Mouse (Mus musculus) forebrain, embryonic 12.5 days (tissue): ENCODE data around the gene Nampt. TPM values are rescaled to one million over a fixed set of nuclear protein-coding genes. Genes with fewer than 3 reads are reported as not detected.

Experiments used
- ATAC-seq: fragments of 200-750 bp; cut with Nextera tagmentation; 2 replicates; pipeline ENCODE4 v1.8.0; 2017; ENCODE audit warnings: moderate TSS enrichment; ENCODE audit not compliant: low FRiP score
- H3K27ac ChIP-seq: fragments of 300-500 bp; sonication (generic); 2 replicates; pipeline ENCODE4 v1.5.1; 2016; ENCODE audit warnings: mild to moderate bottlenecking
- H3K27me3 ChIP-seq: fragments of 300-500 bp; sonication (generic); 2 replicates; pipeline ENCODE4 v1.6.1; 2016; ENCODE audit warnings: mild to moderate bottlenecking
- H3K36me3 ChIP-seq: fragments of 300-500 bp; sonication (generic); replicated peaks from 2 replicates; pipeline ENCODE4 v1.6.1; 2016; ENCODE audit warnings: mild to moderate bottlenecking
- H3K4me1 ChIP-seq: fragments of 300-500 bp; sonication (generic); 2 replicates; pipeline ENCODE4 v1.6.1; 2016
- H3K4me2 ChIP-seq: fragments of 300-500 bp; sonication (generic); 2 replicates; pipeline ENCODE4 v1.6.1; 2016; ENCODE audit warnings: mild to moderate bottlenecking, moderate library complexity
- H3K4me3 ChIP-seq: fragments of 300-500 bp; sonication (generic); replicated peaks from 2 replicates; pipeline ENCODE4 v1.5.1; 2016; ENCODE audit warnings: mild to moderate bottlenecking
- H3K9ac ChIP-seq: fragments of 300-500 bp; sonication (generic); 2 replicates; pipeline ENCODE4 v1.6.1; 2016; ENCODE audit warnings: mild to moderate bottlenecking
- H3K9me3 ChIP-seq: fragments of 300-500 bp; sonication (generic); 2 replicates; pipeline ENCODE4 v1.6.1; 2016
- WGBS: fragments of 180-500 bp; shearing (Covaris S2); methylation state at CpG from one replicate; pipeline ENCODE4 v1.1.7; 2016; 5-methylcytosine and 5-hydroxymethylcytosine counted together
- polyA plus RNA-seq: library from polyadenylated mRNA; unstranded; fragments of >200 nt; fragmentation: Nextera tagmentation; extraction: Ambion mirVana; gene quantifications from 2 replicates; pipeline ENCODE4 v1.2.1, GENCODE M21; 2016

Nampt gene
- polyA plus RNA-seq, result 31.1 and 34.3 TPM in 2 replicates

- Histone ChIP-seq H3K4me2 (peak within 1 kb of the TSS; percentile 74), H3K9ac (peak within 1 kb of the TSS; percentile 84), H3K27ac (peak within 1 kb of the TSS; percentile 96), H3K4me1 (peaks cover 10% of the 10 kb centered on the region), H3K27me3 (no peaks in the 10 kb centered on the region), H3K4me3 (peak within 1 kb of the TSS; percentile 81), H3K9me3 (no peaks in the 10 kb centered on the region), H3K36me3 (peaks cover 6% of the 10 kb centered on the region; the same call in 1 of the 2 replicates)
- ATAC-seq, result no peak; the same call in 1 of the 2 replicates
- 6% methylated on average over 5 of the region's 5 CpGs for WGBS
These were observed at the start of gene Nampt for GRCm38 (mm10) chr12:32819416-32819815. Gene Nampt (plus strand): TSS chr12:32819545.

- ATAC-seq, result no peak
- 83% methylated on average over 4 of the region's 4 CpGs for WGBS
- Histone ChIP-seq H3K9me3 (no peaks in the 10 kb centered on the region), H3K36me3 (no peaks in the 10 kb centered on the region), H3K9ac (no peak overlapping the region), H3K4me3 (no peak overlapping the region), H3K27me3 (no peaks in the 10 kb centered on the region), H3K4me1 (no peaks in the 10 kb centered on the region), H3K27ac (no peak overlapping the region), H3K4me2 (no peak overlapping the region)
These were observed 48.6 kb upstream of the Nampt start for GRCm38 (mm10) chr12:32770766-32771165.

GRCm38 (mm10) chr12:32774592-32774991 is 44.8 kb upstream of the Nampt start:
- WGBS, result 84% methylated on average over 5 of the region's 5 CpGs

DNA sequence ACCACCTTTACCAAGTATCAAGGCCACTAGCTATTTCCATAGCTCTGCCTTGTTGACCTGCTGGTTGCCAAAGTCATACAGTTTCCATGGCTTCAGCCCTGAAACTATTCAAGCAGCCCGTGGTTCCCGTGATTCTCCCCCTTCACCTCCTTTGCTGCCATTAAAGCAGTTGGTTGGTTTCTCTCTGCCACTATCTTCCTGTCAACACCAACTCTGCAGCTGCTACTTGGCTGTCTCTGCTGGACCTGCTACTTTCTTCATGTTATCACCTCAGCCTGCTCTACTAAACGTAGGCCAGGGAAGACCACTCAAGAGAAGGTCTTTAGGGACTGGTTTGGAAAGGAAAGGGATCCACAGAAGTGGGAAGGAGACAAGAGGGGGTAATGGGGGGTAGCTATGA is 30.3 kb upstream of the Nampt start:
- Histone ChIP-seq H3K36me3 (no peaks in the 10 kb centered on the region), H3K9ac (no peak overlapping the region), H3K9me3 (no peaks in the 10 kb centered on the region), H3K4me3 (no peak overlapping the region), H3K4me1 (no peaks in the 10 kb centered on the region), H3K27me3 (no peaks in the 10 kb centered on the region), H3K4me2 (no peak overlapping the region), H3K27ac (no peak overlapping the region)
- WGBS, result 87% methylated on average over 3 of the region's 3 CpGs
- ATAC-seq, result no peak

More at GRCm38 (mm10) chr12:32774592-32774991, 44.8 kb upstream of the Nampt start:
- no peaks in the 10 kb centered on the region for H3K27me3 ChIP-seq
- H3K9ac ChIP-seq, result no peak overlapping the region
- H3K27ac ChIP-seq, result no peak overlapping the region
- no peak for ATAC-seq
- no peaks in the 10 kb centered on the region for H3K4me1 ChIP-seq
- H3K4me2 ChIP-seq, result no peak overlapping the region
- no peak overlapping the region for H3K4me3 ChIP-seq
- no peaks in the 10 kb centered on the region for H3K36me3 ChIP-seq
- no peaks in the 10 kb centered on the region for H3K9me3 ChIP-seq

DNA sequence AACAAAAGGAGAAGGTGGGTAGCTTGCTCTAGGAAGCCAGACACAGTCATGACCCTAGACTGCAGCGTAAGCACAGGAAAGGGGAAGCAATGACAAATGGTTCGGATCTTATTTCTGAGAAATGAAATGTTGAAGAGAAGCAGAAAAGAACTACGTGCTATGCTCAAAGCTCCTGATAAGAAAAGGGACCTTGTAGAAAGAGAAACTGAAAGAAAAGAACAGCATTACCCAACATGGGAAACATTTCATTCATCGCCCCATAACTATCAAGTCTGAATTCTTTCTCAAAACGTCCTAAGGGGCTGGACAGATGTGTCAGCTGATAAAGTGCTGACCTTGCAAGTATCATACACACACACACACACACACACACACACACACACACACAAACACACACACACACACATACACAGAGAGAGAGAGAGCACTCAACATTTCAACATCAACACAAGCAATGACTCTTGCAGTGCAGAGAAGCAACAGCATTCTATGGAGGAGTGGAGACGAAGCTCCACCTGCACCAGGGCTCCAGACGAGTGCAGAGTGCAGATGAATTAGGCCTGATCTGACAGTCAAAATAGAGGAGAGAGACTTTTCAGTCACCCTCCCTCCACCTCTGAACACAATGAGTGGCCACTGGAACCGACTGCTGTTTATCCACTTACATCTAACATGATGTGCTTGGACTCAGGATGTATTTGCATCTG is 23.4 kb upstream of the Nampt start:
- Histone ChIP-seq H3K27me3 (no peaks in the 10 kb centered on the region), H3K4me1 (no peaks in the 10 kb centered on the region), H3K36me3 (no peaks in the 10 kb centered on the region), H3K4me3 (no peak overlapping the region), H3K9me3 (no peaks in the 10 kb centered on the region), H3K27ac (no peak overlapping the region), H3K9ac (no peak overlapping the region), H3K4me2 (no peak overlapping the region)
- WGBS, result 71% methylated on average over 8 of the region's 8 CpGs
- ATAC-seq, result no peak

DNA sequence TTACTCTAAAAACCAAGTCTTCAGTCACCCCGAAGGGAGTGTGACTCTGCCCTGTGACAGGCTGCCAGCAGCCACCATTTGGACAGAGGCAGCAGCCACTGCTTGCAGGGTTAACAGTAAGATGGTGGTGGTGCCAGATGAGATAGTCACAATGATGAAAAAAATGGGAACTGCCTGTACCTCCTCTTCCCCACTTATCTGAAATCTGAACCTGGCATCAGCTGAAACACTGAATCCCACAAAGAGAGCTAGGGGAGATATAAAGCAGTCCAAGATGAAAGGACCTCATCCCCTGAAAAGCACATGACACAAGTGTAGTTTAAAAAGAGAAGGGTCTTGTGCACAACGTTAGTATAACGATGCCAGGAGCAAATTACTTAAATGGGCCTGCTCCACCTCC is 21.9 kb upstream of the Nampt start:
- ATAC-seq, result no peak
- no peak overlapping the region for H3K4me3 ChIP-seq
- H3K27ac ChIP-seq, result no peak overlapping the region
- no peaks in the 10 kb centered on the region for H3K27me3 ChIP-seq
- H3K36me3 ChIP-seq, result no peaks in the 10 kb centered on the region
- H3K4me1 ChIP-seq, result no peaks in the 10 kb centered on the region
- H3K9ac ChIP-seq, result no peak overlapping the region
- H3K4me2 ChIP-seq, result no peak overlapping the region
- H3K9me3 ChIP-seq, result no peaks in the 10 kb centered on the region
- 49% methylated on average over 3 of the region's 3 CpGs for WGBS

GRCm38 (mm10) chr12:32801078-32801477 is 18.3 kb upstream of the Nampt start:
- no peak overlapping the region for H3K4me3 ChIP-seq
- H3K9ac ChIP-seq, result no peak overlapping the region
- H3K4me2 ChIP-seq, result no peak overlapping the region
- no peak overlapping the region for H3K27ac ChIP-seq
- no peaks in the 10 kb centered on the region for H3K4me1 ChIP-seq
- 77% methylated on average over 7 of the region's 7 CpGs for WGBS
- ATAC-seq, result no peak
- H3K9me3 ChIP-seq, result no peaks in the 10 kb centered on the region
- H3K27me3 ChIP-seq, result no peaks in the 10 kb centered on the region
- H3K36me3 ChIP-seq, result no peaks in the 10 kb centered on the region

DNA sequence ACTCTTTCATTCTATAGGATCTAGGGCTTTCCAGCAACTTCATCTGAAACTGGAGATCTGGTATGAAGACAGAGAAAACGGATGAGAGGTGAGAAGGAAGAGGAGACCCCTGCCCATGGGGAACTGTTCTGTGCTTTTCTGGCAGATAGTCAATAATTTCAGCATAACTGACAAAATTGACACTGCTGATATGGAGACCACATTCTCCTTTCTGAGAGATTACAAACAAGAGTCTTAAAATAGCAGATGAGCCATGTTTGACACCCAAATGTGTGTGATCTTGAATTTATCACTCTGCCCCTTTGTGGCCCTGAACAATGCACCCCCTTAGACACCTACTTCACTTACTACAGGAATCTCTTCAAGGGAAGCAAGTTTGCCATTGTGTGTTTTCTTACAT is 13.8 kb upstream of the Nampt start:
- Histone ChIP-seq H3K36me3 (no peaks in the 10 kb centered on the region), H3K9me3 (no peaks in the 10 kb centered on the region), H3K4me3 (no peak overlapping the region), H3K4me1 (no peaks in the 10 kb centered on the region), H3K9ac (no peak overlapping the region), H3K4me2 (no peak overlapping the region), H3K27ac (no peak overlapping the region), H3K27me3 (no peaks in the 10 kb centered on the region)
- ATAC-seq, result no peak
- WGBS, result 65% methylated on average over 1 of the region's 1 CpGs

DNA sequence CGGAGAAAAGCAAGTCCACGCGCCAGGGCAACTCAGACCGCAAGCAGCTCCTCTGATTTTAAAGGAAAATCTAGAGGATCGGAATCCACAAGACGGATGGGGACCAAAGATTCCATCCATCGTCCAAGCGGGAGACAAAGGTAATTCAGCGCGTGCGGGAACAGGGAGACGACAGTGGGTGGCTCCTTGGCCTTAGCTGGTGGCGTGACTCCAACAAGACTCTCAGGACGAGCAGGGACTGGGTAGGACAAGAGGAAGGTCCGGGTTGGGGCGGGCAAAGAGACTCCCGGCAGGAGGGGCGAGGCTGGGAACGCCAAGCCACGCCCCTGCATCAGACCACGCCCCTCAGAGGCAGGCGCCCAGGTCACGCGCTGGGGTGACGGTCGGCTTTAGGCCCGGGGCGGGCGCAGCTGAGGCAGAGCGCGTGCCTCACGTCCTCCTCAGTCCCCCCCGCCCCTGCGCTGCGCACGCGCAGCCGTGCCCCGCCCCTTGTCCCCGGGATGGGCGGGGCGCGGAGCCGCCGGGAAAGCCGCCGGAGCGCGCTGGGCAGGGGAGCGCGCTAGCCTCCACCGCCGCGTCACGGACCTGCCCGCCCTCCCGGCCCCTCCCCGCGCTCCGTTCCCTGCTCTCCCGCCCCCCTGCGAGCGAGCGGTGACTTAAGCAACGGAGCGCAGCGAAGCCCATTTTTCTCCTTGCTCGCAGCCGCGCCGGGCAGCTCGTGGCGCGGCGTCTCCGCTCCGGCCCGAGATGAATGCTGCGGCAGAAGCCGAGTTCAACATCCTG is 669 bp downstream of the Nampt start:
- H3K4me2 ChIP-seq, result peak overlapping the region; percentile 74
- no peaks in the 10 kb centered on the region for H3K27me3 ChIP-seq
- WGBS, result under 1% methylated on average over 44 of the region's 80 CpGs
- H3K9me3 ChIP-seq, result no peaks in the 10 kb centered on the region
- peak; percentile 96 for ATAC-seq
- H3K27ac ChIP-seq, result peak overlapping the region; percentile 96
- peak overlapping the region; percentile 81 for H3K4me3 ChIP-seq
- H3K4me1 ChIP-seq, result peaks cover 14% of the 10 kb centered on the region
- peak overlapping the region; percentile 84 for H3K9ac ChIP-seq
- peaks cover 10% of the 10 kb centered on the region; the same call in 1 of the 2 replicates for H3K36me3 ChIP-seq

DNA sequence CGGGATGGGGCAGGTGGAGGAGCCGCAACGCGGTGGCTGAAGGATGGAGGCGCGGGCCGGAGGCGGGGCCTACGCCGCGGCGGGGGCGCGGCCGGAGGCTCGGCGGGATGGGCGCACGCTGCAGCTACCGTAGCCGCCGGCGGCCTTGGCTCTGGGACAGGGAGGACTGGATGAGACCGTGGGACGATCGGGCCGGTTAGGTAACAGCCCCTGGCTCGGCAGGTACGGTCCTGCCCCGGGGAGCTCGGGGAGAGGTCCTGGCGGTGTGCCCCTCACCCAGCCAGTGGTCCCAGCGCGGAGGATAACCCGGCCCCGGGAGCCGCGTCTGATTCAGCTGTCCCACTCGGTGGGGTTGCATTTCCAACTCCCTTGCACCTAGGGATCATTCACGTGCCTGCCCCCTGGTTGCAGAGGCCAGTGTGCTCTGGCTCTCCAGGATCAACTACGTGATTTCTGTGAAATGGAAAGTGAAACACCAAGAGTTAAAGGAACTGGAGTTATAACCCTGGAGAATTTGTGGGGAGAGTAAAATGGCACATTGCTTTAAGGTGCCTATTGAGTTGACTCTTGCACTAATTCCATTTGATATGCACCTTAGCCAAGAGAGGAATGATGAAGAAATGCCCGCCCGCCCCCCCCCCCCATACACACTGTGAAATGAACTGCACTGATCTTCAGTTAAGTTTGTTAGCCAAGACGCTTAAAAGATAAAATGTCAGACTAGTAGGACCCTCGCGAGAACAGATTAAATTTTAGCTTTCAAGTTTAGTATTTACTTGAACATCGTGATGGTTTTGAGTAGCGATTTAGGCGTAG is 1.6 kb downstream of the Nampt start:
- Histone ChIP-seq H3K9me3 (no peaks in the 10 kb centered on the region), H3K27me3 (no peaks in the 10 kb centered on the region), H3K4me3 (peak overlapping the region; percentile 81), H3K4me2 (peak overlapping the region; percentile 74), H3K4me1 (peaks cover 14% of the 10 kb centered on the region), H3K9ac (peak overlapping the region; percentile 84), H3K36me3 (peaks cover 10% of the 10 kb centered on the region; the same call in 1 of the 2 replicates), H3K27ac (peak overlapping the region; percentile 96)
- 3% methylated on average over 45 of the region's 49 CpGs for WGBS
- peak; percentile 85 for ATAC-seq

- ATAC-seq, result no peak
- 50% methylated on average over 2 of the region's 2 CpGs for WGBS
- H3K27ac ChIP-seq, result no peak overlapping the region
- peaks cover 10% of the 10 kb centered on the region; the same call in 1 of the 2 replicates for H3K36me3 ChIP-seq
- H3K27me3 ChIP-seq, result no peaks in the 10 kb centered on the region
- peaks cover 14% of the 10 kb centered on the region for H3K4me1 ChIP-seq
- peak overlapping the region; percentile 81 for H3K4me3 ChIP-seq
- H3K9ac ChIP-seq, result no peak overlapping the region
- H3K9me3 ChIP-seq, result no peaks in the 10 kb centered on the region
- peak overlapping the region; percentile 74 for H3K4me2 ChIP-seq
These were observed 2.2 kb downstream of the Nampt start for GRCm38 (mm10) chr12:32821504-32822011.

GRCm38 (mm10) chr12:32822066-32822465 is 2.7 kb downstream of the Nampt start:
- H3K4me3 ChIP-seq, result no peak overlapping the region
- H3K27me3 ChIP-seq, result no peaks in the 10 kb centered on the region
- WGBS, result 73% methylated on average over 4 of the region's 4 CpGs
- H3K4me2 ChIP-seq, result no peak overlapping the region
- no peak overlapping the region for H3K27ac ChIP-seq
- H3K36me3 ChIP-seq, result peaks cover 10% of the 10 kb centered on the region; the same call in 1 of the 2 replicates
- H3K9me3 ChIP-seq, result no peaks in the 10 kb centered on the region
- ATAC-seq, result no peak
- no peak overlapping the region for H3K9ac ChIP-seq
- peaks cover 14% of the 10 kb centered on the region for H3K4me1 ChIP-seq
